Mouse (Mus musculus): ENCODE measurements around the gene Sult1e1. TPM values are rescaled to one million over a fixed set of nuclear protein-coding genes. Genes with fewer than 3 reads are reported as not detected.

Gene Sult1e1
- not detected in 2 replicates for polyA plus RNA-seq (2012; rRNA removed)

DNA sequence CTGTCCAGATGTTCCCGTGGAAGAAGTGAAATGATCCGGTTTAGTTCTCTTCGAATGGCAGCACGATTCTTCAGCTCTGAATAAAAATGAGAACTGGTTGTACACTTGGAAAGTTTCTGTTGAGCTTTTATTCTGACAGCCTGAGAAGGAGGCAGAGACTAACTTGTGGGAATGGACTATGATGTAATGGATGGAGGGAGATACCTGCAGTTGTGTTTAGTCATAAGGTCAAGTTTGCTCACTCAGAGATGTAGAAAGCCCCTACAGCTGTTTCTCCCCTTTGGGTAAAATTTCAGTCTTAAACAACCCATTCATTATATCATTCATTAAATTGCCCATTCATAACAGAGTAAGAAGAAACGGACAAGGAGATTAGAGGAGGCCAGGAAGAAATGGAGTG, at the start of gene Sult1e1:
Sult1e1 (minus strand) TSS at position 101 of the 400 bp plus-strand sequence.
- H3K4me3 ChIP-seq (ENCODE audit: insufficient read depth, low read length) = no peak within 1 kb of the TSS
- H3K4me1 ChIP-seq (ENCODE audit: control insufficient read depth, insufficient read depth, low read length) = no peaks in the 10 kb centered on the region
- no peak within 1 kb of the TSS for H3K27ac ChIP-seq (ENCODE audit: insufficient read depth, low read length)
- TF ChIP-seq CTCF (IDR thresholded peaks at IDR 0.05; ENCODE audit: extremely low read depth, insufficient read depth, low read length) (no peak), POLR2A (IDR thresholded peaks at IDR 0.05; ENCODE audit: extremely low read depth, insufficient read depth, low read length) (no peak)

DNA sequence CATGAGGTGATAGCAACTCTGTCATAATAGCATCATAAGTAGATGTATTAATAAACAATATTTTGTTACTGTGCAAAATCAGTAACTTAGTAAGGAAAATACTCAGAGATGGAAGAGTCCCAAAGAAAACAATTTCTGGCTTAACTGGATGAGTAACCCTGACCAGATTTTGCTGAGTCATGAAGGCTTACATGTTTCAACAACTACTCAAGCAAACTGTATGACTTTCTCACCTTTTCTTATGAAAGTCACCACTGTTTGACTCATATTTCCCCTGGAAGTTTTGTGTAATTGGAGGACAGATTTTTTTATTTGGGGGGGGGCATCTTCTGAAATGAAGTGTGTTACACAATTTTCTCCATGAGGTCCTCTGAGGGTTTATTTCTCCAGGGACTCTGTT, 31.3 kb upstream of the Sult1e1 start:
- Histone ChIP-seq H3K4me3 (ENCODE audit: insufficient read depth, low read length) (no peak overlapping the region), H3K4me1 (ENCODE audit: control insufficient read depth, insufficient read depth, low read length) (no peaks in the 10 kb centered on the region), H3K27ac (ENCODE audit: insufficient read depth, low read length) (no peak overlapping the region)
- TF ChIP-seq POLR2A (IDR thresholded peaks at IDR 0.05; ENCODE audit: extremely low read depth, insufficient read depth, low read length) (no peak), CTCF (IDR thresholded peaks at IDR 0.05; ENCODE audit: extremely low read depth, insufficient read depth, low read length) (no peak)

DNA sequence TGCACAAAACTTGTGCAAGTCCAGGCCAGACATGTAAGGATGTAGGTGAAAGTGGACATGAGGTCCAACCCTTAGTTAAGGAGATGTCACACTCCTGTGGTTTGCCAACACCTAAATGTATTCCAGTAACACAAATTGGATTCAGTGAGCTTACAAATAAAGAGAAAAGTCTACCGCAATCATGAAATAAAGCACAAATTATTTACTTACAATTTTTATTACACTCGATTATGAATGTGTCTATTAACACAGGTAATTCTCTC, 23.7 kb upstream of the Sult1e1 start:
- Histone ChIP-seq H3K4me3 (ENCODE audit: insufficient read depth, low read length) (no peak overlapping the region), H3K27ac (ENCODE audit: insufficient read depth, low read length) (no peak overlapping the region), H3K4me1 (ENCODE audit: control insufficient read depth, insufficient read depth, low read length) (no peaks in the 10 kb centered on the region)
- TF ChIP-seq CTCF (IDR thresholded peaks at IDR 0.05; ENCODE audit: extremely low read depth, insufficient read depth, low read length) (no peak), POLR2A (IDR thresholded peaks at IDR 0.05; ENCODE audit: extremely low read depth, insufficient read depth, low read length) (no peak)

DNA sequence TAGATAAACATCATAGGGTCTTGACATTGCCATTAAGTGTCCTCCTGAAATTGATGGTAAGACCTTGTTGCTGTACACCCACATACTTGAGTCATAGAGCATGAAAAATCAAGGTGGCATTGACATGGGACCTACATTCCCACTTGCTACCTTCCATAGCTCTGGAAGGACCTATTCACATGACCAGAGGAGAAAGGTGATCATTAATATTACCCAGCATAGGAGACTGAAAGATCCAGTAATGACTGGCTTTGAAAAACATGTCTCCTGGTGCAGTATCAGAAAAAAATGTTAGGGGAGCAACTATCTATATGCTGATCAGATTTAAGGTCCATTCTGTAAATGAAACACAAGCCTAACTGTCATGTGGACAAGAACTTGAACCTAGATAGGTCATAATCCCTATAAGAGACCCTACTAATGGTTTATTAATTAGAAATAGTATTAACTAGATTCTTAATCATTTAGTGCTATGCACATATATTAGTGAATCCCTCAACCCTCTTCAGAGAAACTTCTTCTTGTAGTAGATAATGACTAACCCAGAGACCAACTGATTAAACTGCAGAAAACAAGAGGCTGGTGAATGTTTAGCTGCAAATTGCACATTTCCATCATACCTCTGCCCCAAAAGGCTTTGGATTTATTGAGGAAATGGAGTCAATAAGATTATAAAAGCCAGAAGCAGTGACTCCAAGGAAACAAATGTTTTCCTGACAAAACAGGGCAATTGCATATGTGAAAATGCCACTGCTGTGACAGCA, 23.2 kb upstream of the Sult1e1 start:
- TF ChIP-seq POLR2A (IDR thresholded peaks at IDR 0.05; ENCODE audit: extremely low read depth, insufficient read depth, low read length) = no peak
- TF ChIP-seq CTCF (IDR thresholded peaks at IDR 0.05; ENCODE audit: extremely low read depth, insufficient read depth, low read length) = no peak

DNA sequence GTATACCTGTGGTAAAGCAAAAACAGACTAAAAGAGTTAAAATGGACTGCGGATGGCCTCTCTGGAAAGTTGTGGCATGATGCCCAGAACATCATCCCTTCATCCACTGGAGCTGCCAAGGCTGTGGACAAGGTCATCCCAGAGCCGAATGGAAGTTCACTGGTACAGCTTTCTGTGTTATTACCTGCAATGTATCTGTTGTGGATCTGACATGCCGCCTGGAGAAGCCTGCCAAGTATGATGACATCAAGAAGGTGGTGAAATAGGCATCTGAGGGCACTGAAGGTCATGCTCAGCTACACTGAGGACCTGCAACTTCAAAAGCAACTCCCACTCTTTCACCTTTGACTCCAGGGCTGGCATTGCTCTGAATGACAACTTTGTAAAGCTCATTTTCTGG, 9.6 kb upstream of the Sult1e1 start:
- no peaks in the 10 kb centered on the region for H3K4me1 ChIP-seq (ENCODE audit: control insufficient read depth, insufficient read depth, low read length)
- no peak overlapping the region for H3K27ac ChIP-seq (ENCODE audit: insufficient read depth, low read length)
- H3K4me3 ChIP-seq (ENCODE audit: insufficient read depth, low read length) = no peak overlapping the region
- TF ChIP-seq POLR2A (IDR thresholded peaks at IDR 0.05; ENCODE audit: extremely low read depth, insufficient read depth, low read length) = no peak
- TF ChIP-seq CTCF (IDR thresholded peaks at IDR 0.05; ENCODE audit: extremely low read depth, insufficient read depth, low read length) = no peak

More for the DNA sequence above, 23.2 kb upstream of the Sult1e1 start:
- Histone ChIP-seq H3K27ac (ENCODE audit: insufficient read depth, low read length) (no peak overlapping the region), H3K4me1 (ENCODE audit: control insufficient read depth, insufficient read depth, low read length) (no peaks in the 10 kb centered on the region), H3K4me3 (ENCODE audit: insufficient read depth, low read length) (no peak overlapping the region)

DNA sequence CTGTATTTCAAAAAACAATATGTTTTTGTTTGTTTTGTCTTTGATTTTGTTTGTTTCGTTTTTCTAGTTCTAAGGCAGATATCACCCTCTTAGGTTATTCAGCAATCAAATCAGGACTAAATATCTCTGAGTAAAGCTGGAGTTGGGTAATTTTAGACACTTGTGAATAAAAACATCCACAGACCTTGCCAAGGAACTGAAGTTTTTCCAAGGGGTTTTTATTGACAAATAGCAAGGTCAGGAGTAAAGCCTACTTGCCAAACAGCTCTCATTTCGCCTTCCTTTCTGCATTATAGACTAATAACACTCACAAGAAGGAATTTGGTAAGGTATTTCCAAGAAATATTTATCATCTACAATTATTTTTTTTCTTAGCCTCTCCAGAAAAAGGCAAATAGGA, 6.5 kb upstream of the Sult1e1 start:
- H3K4me1 ChIP-seq (ENCODE audit: control insufficient read depth, insufficient read depth, low read length) = no peaks in the 10 kb centered on the region
- TF ChIP-seq POLR2A (IDR thresholded peaks at IDR 0.05; ENCODE audit: extremely low read depth, insufficient read depth, low read length) = no peak
- TF ChIP-seq CTCF (IDR thresholded peaks at IDR 0.05; ENCODE audit: extremely low read depth, insufficient read depth, low read length) = no peak

DNA sequence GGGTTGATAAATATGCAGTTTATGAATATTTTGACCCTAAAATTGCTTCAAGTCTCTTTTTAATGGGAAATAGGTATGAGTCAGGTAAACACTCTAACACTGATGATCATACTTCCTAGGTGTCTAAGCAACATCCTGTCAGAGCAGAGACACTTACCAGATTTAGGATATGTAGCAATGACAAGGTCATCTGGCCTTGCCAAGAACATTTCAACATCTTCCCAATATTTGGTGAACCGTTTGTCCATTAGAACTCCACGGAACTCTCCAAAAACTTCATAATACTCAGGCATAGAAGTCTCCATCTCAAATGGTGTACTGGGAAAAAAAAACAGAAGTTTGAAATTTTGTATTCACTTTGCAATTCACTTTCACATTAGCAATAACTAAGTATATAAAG, 1.5 kb downstream of the Sult1e1 start:
- Histone ChIP-seq H3K4me1 (ENCODE audit: control insufficient read depth, insufficient read depth, low read length) (no peaks in the 10 kb centered on the region), H3K27ac (ENCODE audit: insufficient read depth, low read length) (no peak overlapping the region), H3K4me3 (ENCODE audit: insufficient read depth, low read length) (no peak overlapping the region)
- TF ChIP-seq POLR2A (IDR thresholded peaks at IDR 0.05; ENCODE audit: extremely low read depth, insufficient read depth, low read length) = no peak
- TF ChIP-seq CTCF (IDR thresholded peaks at IDR 0.05; ENCODE audit: extremely low read depth, insufficient read depth, low read length) = no peak

More for the DNA sequence above, 6.5 kb upstream of the Sult1e1 start:
- Histone ChIP-seq H3K4me3 (ENCODE audit: insufficient read depth, low read length) (no peak overlapping the region), H3K27ac (ENCODE audit: insufficient read depth, low read length) (no peak overlapping the region)

DNA sequence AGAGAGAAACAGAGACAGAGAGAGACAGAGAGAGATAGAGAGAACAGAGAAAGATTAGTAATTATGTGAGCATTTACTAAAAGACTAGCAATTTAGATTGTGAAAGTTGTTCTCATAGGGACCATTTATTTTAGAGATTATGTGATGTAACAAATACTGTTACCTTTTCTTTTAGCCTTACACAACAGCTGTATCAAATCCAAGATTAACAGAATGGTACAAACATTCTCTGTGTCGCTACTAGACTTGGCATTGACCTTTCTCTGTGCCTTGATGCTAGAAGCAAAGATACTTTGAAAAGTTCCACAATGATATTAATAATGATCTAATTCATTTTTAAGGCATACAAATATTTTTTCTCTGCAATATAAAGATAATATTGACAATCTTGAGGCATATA, 11.0 kb downstream of the Sult1e1 start:
- no peaks in the 10 kb centered on the region for H3K4me1 ChIP-seq (ENCODE audit: control insufficient read depth, insufficient read depth, low read length)
- TF ChIP-seq CTCF (IDR thresholded peaks at IDR 0.05; ENCODE audit: extremely low read depth, insufficient read depth, low read length) (no peak), POLR2A (IDR thresholded peaks at IDR 0.05; ENCODE audit: extremely low read depth, insufficient read depth, low read length) (no peak)
- H3K27ac ChIP-seq (ENCODE audit: insufficient read depth, low read length) = no peak overlapping the region
- H3K4me3 ChIP-seq (ENCODE audit: insufficient read depth, low read length) = no peak overlapping the region

DNA sequence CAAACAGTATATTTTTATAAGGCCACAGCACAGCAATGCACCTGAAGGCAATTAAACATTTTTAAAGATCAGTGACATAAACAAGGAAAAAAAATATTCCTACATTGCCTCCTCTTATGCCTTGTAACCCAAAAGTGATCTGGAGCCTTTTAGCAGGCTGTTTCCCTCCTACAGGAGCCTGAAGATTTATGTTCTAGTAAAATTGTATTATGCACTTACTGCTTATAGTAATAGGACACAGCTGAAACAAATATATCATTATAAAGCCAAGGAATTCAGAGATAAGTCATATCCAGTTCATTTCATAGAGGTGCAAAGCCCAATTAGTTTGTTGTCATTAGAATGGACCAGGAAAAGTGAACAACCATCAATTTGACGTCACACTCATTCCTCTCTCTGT, 17.2 kb downstream of the Sult1e1 start:
- H3K4me3 ChIP-seq (ENCODE audit: insufficient read depth, low read length) = no peak overlapping the region
- H3K4me1 ChIP-seq (ENCODE audit: control insufficient read depth, insufficient read depth, low read length) = no peaks in the 10 kb centered on the region
- no peak overlapping the region for H3K27ac ChIP-seq (ENCODE audit: insufficient read depth, low read length)
- TF ChIP-seq POLR2A (IDR thresholded peaks at IDR 0.05; ENCODE audit: extremely low read depth, insufficient read depth, low read length) (no peak), CTCF (IDR thresholded peaks at IDR 0.05; ENCODE audit: extremely low read depth, insufficient read depth, low read length) (no peak)

DNA sequence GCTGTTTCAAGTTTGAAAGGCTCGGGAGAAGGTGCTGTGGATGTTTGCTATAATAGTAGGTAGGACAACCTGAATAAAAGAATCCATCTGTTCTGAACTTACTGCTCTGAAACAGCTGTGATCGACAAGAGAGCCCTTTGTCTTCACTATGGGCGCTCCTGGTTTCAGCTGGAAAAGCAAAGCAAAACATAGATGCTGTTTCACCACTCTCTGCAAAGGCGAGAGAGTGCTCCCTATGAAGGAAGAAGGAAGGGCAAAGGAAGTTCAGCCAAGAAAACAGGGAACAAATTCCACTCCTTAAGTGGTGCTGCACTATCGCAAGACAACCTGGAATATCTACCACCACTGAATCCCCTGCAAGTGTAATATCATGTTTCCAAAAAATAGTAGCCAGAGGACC, 17.9 kb downstream of the Sult1e1 start:
- Histone ChIP-seq H3K4me1 (ENCODE audit: control insufficient read depth, insufficient read depth, low read length) (no peaks in the 10 kb centered on the region), H3K27ac (ENCODE audit: insufficient read depth, low read length) (no peak overlapping the region), H3K4me3 (ENCODE audit: insufficient read depth, low read length) (no peak overlapping the region)
- TF ChIP-seq POLR2A (IDR thresholded peaks at IDR 0.05; ENCODE audit: extremely low read depth, insufficient read depth, low read length) (no peak), CTCF (IDR thresholded peaks at IDR 0.05; ENCODE audit: extremely low read depth, insufficient read depth, low read length) (no peak)
